Mouse (Mus musculus): ENCODE data around the gene Jsrp1. TPM values are rescaled to one million over a fixed set of nuclear protein-coding genes. Genes with fewer than 3 reads are reported as not detected.
A peak's percentile ranks its signal among the peaks of the same experiment; 100 is the strongest.

Jsrp1 gene
- polyA plus RNA-seq, 1 experiment: not detected

GRCm38 (mm10) chr10:80776358-80776869, 36.9 kb downstream of the Jsrp1 start:
- Histone ChIP-seq H3K27ac (ENCODE audit: insufficient read depth, low read depth, low read length) (no peak overlapping the region), H3K4me1 (ENCODE audit: control insufficient read depth, insufficient read depth, low read length) (peaks cover 26% of the 10 kb centered on the region), H3K4me3 (ENCODE audit: insufficient read depth, low read depth, low read length) (no peak overlapping the region)
- 75% methylated on average over 6 of the region's 6 CpGs for WGBS
- TF ChIP-seq POLR2A (IDR thresholded peaks at IDR 0.05; ENCODE audit: insufficient read depth, low read depth, low read length) (no peak), CTCF (IDR thresholded peaks at IDR 0.05; ENCODE audit: insufficient read depth, low read depth, low read length) (no peak)

GRCm38 (mm10) chr10:80775731-80776130, 37.6 kb downstream of the Jsrp1 start:
- 84% methylated on average over 4 of the region's 4 CpGs for WGBS
- TF ChIP-seq CTCF (IDR thresholded peaks at IDR 0.05; ENCODE audit: insufficient read depth, low read depth, low read length) (no peak), POLR2A (IDR thresholded peaks at IDR 0.05; ENCODE audit: insufficient read depth, low read depth, low read length) (no peak)

GRCm38 (mm10) chr10:80774981-80775380, 38.3 kb downstream of the Jsrp1 start:
- Histone ChIP-seq H3K4me1 (ENCODE audit: control insufficient read depth, insufficient read depth, low read length) (peaks cover 26% of the 10 kb centered on the region), H3K27ac (ENCODE audit: insufficient read depth, low read depth, low read length) (peak overlapping the region; percentile 23; the same call in 1 of the 2 replicates)
- WGBS: 68% methylated on average over 4 of the region's 4 CpGs

More at GRCm38 (mm10) chr10:80775731-80776130, 37.6 kb downstream of the Jsrp1 start:
- Histone ChIP-seq H3K27ac (ENCODE audit: insufficient read depth, low read depth, low read length) (no peak overlapping the region), H3K4me1 (ENCODE audit: control insufficient read depth, insufficient read depth, low read length) (peaks cover 26% of the 10 kb centered on the region), H3K4me3 (ENCODE audit: insufficient read depth, low read depth, low read length) (no peak overlapping the region)

GRCm38 (mm10) chr10:80774549-80774948, 38.7 kb downstream of the Jsrp1 start:
- H3K4me3 ChIP-seq (ENCODE audit: insufficient read depth, low read depth, low read length): no peak overlapping the region
- peak overlapping the region; percentile 97 for H3K27ac ChIP-seq (ENCODE audit: insufficient read depth, low read depth, low read length)
- peaks cover 26% of the 10 kb centered on the region for H3K4me1 ChIP-seq (ENCODE audit: control insufficient read depth, insufficient read depth, low read length)
- TF ChIP-seq POLR2A (IDR thresholded peaks at IDR 0.05; ENCODE audit: insufficient read depth, low read depth, low read length) (no peak), CTCF (IDR thresholded peaks at IDR 0.05; ENCODE audit: insufficient read depth, low read depth, low read length) (peak; percentile 80)
- WGBS: 13% methylated on average over 2 of the region's 2 CpGs

More at GRCm38 (mm10) chr10:80774981-80775380, 38.3 kb downstream of the Jsrp1 start:
- H3K4me3 ChIP-seq (ENCODE audit: insufficient read depth, low read depth, low read length): no peak overlapping the region
- TF ChIP-seq POLR2A (IDR thresholded peaks at IDR 0.05; ENCODE audit: insufficient read depth, low read depth, low read length) (no peak), CTCF (IDR thresholded peaks at IDR 0.05; ENCODE audit: insufficient read depth, low read depth, low read length) (no peak)

GRCm38 (mm10) chr10:80773816-80774215, 39.5 kb downstream of the Jsrp1 start:
- H3K4me3 ChIP-seq (ENCODE audit: insufficient read depth, low read depth, low read length): no peak overlapping the region
- no peak for TF ChIP-seq CTCF (IDR thresholded peaks at IDR 0.05; ENCODE audit: insufficient read depth, low read depth, low read length)
- TF ChIP-seq POLR2A (IDR thresholded peaks at IDR 0.05; ENCODE audit: insufficient read depth, low read depth, low read length): no peak
- peak overlapping the region; percentile 97 for H3K27ac ChIP-seq (ENCODE audit: insufficient read depth, low read depth, low read length)
- 44% methylated on average over 5 of the region's 5 CpGs for WGBS
- peaks cover 26% of the 10 kb centered on the region for H3K4me1 ChIP-seq (ENCODE audit: control insufficient read depth, insufficient read depth, low read length)

- 81% methylated on average over 6 of the region's 6 CpGs for WGBS
- TF ChIP-seq CTCF (IDR thresholded peaks at IDR 0.05; ENCODE audit: insufficient read depth, low read depth, low read length) (no peak), POLR2A (IDR thresholded peaks at IDR 0.05; ENCODE audit: insufficient read depth, low read depth, low read length) (no peak)
- H3K4me3 ChIP-seq (ENCODE audit: insufficient read depth, low read depth, low read length): no peak overlapping the region
- no peak overlapping the region for H3K27ac ChIP-seq (ENCODE audit: insufficient read depth, low read depth, low read length)
- peaks cover 24% of the 10 kb centered on the region for H3K4me1 ChIP-seq (ENCODE audit: control insufficient read depth, insufficient read depth, low read length)
These were observed 44.9 kb downstream of the Jsrp1 start for GRCm38 (mm10) chr10:80768365-80768764.

- Histone ChIP-seq H3K4me1 (ENCODE audit: control insufficient read depth, insufficient read depth, low read length) (peaks cover 19% of the 10 kb centered on the region), H3K27ac (ENCODE audit: insufficient read depth, low read depth, low read length) (no peak overlapping the region), H3K4me3 (ENCODE audit: insufficient read depth, low read depth, low read length) (no peak overlapping the region)
- no peak for TF ChIP-seq POLR2A (IDR thresholded peaks at IDR 0.05; ENCODE audit: insufficient read depth, low read depth, low read length)
- TF ChIP-seq CTCF (IDR thresholded peaks at IDR 0.05; ENCODE audit: insufficient read depth, low read depth, low read length): no peak
- WGBS: 72% methylated on average over 10 of the region's 10 CpGs
These were observed 47.0 kb downstream of the Jsrp1 start for GRCm38 (mm10) chr10:80766161-80766815.

GRCm38 (mm10) chr10:80765746-80766145, 47.6 kb downstream of the Jsrp1 start:
- Histone ChIP-seq H3K4me3 (ENCODE audit: insufficient read depth, low read depth, low read length) (no peak overlapping the region), H3K27ac (ENCODE audit: insufficient read depth, low read depth, low read length) (no peak overlapping the region), H3K4me1 (ENCODE audit: control insufficient read depth, insufficient read depth, low read length) (peaks cover 24% of the 10 kb centered on the region)
- WGBS: 69% methylated on average over 2 of the region's 2 CpGs
- TF ChIP-seq CTCF (IDR thresholded peaks at IDR 0.05; ENCODE audit: insufficient read depth, low read depth, low read length) (no peak), POLR2A (IDR thresholded peaks at IDR 0.05; ENCODE audit: insufficient read depth, low read depth, low read length) (no peak)

GRCm38 (mm10) chr10:80763502-80763901, 49.8 kb downstream of the Jsrp1 start:
- WGBS: 85% methylated on average over 2 of the region's 2 CpGs

More at GRCm38 (mm10) chr10:80763502-80763901, 49.8 kb downstream of the Jsrp1 start:
- Histone ChIP-seq H3K4me1 (ENCODE audit: control insufficient read depth, insufficient read depth, low read length) (peaks cover 32% of the 10 kb centered on the region), H3K4me3 (ENCODE audit: insufficient read depth, low read depth, low read length) (no peak overlapping the region), H3K27ac (ENCODE audit: insufficient read depth, low read depth, low read length) (0 out of 2 replicates have a peak overlapping the region, but pooled peaks have one; percentile 6)
- no peak for TF ChIP-seq POLR2A (IDR thresholded peaks at IDR 0.05; ENCODE audit: insufficient read depth, low read depth, low read length)
